9 mouse cellular contexts compared by ENCODE assay signal in genomic region chr5:111573265-111573873, GRCm38 (mm10).
DNase-seq lines count a peak whose midpoint lies in the region; ATAC-seq and TF ChIP-seq lines count a peak whose summit lies in the region.
"Had no signal": no experiment of that assay in that cellular context is flagged by ENCODE, and none has a peak within 500 bp of the region (broad histone marks: within the 10 kb centered on the region; RNA-seq: fewer than 3 reads in every experiment).

No protein-coding gene starts in this region.

- 15% methylated on average over 13 of the region's 13 CpGs for WGBS in lung, embryonic 15.5 days
- 16% methylated on average over 13 of the region's 13 CpGs for WGBS in forebrain, embryonic 14.5 days

- no peak overlapping the region for H3K4me3 ChIP-seq in lung, embryonic 15.5 days
- H3K4me3 ChIP-seq in forebrain, embryonic 14.5 days (ENCODE audit: low read depth, low read length): no peak overlapping the region

- H3K4me1 ChIP-seq in lung, embryonic 15.5 days: peaks cover 45% of the 10 kb centered on the region
- peaks cover 42% of the 10 kb centered on the region for H3K4me1 ChIP-seq in forebrain, embryonic 14.5 days (ENCODE audit: control insufficient read depth, insufficient read depth, low read length)

- H3K9ac ChIP-seq in lung, embryonic 15.5 days: no peak overlapping the region
- H3K9ac ChIP-seq in forebrain, embryonic 14.5 days (ENCODE audit: low read length): no peak overlapping the region

- ATAC-seq in lung, embryonic 15.5 days (ENCODE audit: borderline replicate concordance, extremely low read depth, low FRiP score, low TSS enrichment): peak; percentile 31; the same call in 1 of the 2 replicates
- ATAC-seq in forebrain, embryonic 14.5 days: peak; percentile 59
- peak; percentile 59 for ATAC-seq in megakaryocyte progenitor cell, adult 5-6 weeks (replicated peaks; ENCODE audit: poor library complexity)

- H3K9me3 ChIP-seq in lung, embryonic 15.5 days: no peaks in the 10 kb centered on the region
- H3K9me3 ChIP-seq in forebrain, embryonic 14.5 days (replicated peaks; ENCODE audit: control insufficient read depth, low read length): no peaks in the 10 kb centered on the region

- no peak for TF ChIP-seq CTCF in brain, embryonic 14.5 days (IDR thresholded peaks at IDR 0.05; ENCODE audit: borderline replicate concordance, extremely low read depth, insufficient read depth, insufficient read length)

- TF ChIP-seq POLR2A in brain, embryonic 14.5 days (IDR thresholded peaks at IDR 0.05; ENCODE audit: borderline replicate concordance, extremely low read depth, insufficient read depth, insufficient read length, poor library complexity, severe bottlenecking): no peak

- no peaks in the 10 kb centered on the region for H3K36me3 ChIP-seq in lung, embryonic 15.5 days
- H3K36me3 ChIP-seq in forebrain, embryonic 14.5 days (ENCODE audit: control insufficient read depth, insufficient read depth, low read length): no peaks in the 10 kb centered on the region

- no peak overlapping the region for H3K27ac ChIP-seq in lung, embryonic 15.5 days
- H3K27ac ChIP-seq in forebrain, embryonic 14.5 days (ENCODE audit: low read depth, low read length): no peak overlapping the region

- no peak overlapping the region for H3K4me2 ChIP-seq in lung, embryonic 15.5 days
- H3K4me2 ChIP-seq in forebrain, embryonic 14.5 days (ENCODE audit: low read length): no peak overlapping the region

- no peaks in the 10 kb centered on the region for H3K27me3 ChIP-seq in lung, embryonic 15.5 days
- H3K27me3 ChIP-seq in forebrain, embryonic 14.5 days (replicated peaks; ENCODE audit: control insufficient read depth, insufficient read depth, low read length): no peaks in the 10 kb centered on the region

- no peak for DNase-seq in lung, postnatal 25 days (ENCODE audit: low spot score)
- DNase-seq in brain, embryonic 14.5 days (ENCODE audit: low read depth): peak; percentile 71
- peak; percentile 57 for DNase-seq in forebrain, embryonic 14.5 days (ENCODE audit: low spot score)
- DNase-seq in adrenal gland, adult 18-20 months (ENCODE audit: low spot score in 2 of 2): no peak
- DNase-seq in right cerebral cortex, postnatal 25 days: no peak
- DNase-seq: cerebellum, postnatal 36 days; heart, postnatal 36 days had no signal

Comparison
In these comparisons a context has a peak if more than half of its experiments do, and no peak if none do; other contexts are left out.
1. DNase-seq: peak in brain, embryonic 14.5 days (single experiment) and forebrain, embryonic 14.5 days (single experiment); none in lung, postnatal 25 days (single experiment), adrenal gland, adult 18-20 months (0 of 2) and right cerebral cortex, postnatal 25 days (single experiment).
2. Peak in every context shown above with its lines, with median percentiles within 50 percentile points of each other: ATAC-seq.